Mouse (Mus musculus): ENCODE measurements around the gene Alyref.
A peak's percentile ranks its signal among the peaks of the same experiment; 100 is the strongest.

Alyref gene

GRCm38 (mm10) chr11:120625152-120625775 lies 27.1 kb upstream of the Alyref start, which contains the start of gene Sirt7:
Gene Sirt7 (minus strand): TSS chr11:120625240.
- DNase-seq = no peak

DNA sequence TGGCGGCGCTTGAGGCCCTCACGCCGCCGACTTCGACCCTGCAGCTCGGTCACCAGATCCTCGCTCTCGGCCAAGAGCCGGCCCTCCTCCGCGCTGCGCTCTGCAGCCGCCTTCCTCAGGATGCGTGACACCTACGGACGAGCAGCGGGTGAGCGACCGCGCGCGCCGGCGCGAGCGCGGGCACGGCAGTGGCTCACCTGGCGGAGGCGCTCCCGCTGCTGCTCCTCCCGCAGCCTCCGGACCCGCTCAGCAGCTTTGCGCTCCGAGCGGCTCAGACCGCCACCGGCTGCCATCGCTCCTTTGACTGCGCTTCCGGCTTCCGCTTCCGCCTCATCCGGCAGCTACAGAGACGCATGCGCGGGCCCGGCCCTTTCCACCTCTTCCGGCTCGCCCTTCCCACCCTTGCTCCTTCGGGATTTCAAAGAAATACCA lies 26.5 kb upstream of the Alyref start:
- DNase-seq = peak; percentile 93

DNA sequence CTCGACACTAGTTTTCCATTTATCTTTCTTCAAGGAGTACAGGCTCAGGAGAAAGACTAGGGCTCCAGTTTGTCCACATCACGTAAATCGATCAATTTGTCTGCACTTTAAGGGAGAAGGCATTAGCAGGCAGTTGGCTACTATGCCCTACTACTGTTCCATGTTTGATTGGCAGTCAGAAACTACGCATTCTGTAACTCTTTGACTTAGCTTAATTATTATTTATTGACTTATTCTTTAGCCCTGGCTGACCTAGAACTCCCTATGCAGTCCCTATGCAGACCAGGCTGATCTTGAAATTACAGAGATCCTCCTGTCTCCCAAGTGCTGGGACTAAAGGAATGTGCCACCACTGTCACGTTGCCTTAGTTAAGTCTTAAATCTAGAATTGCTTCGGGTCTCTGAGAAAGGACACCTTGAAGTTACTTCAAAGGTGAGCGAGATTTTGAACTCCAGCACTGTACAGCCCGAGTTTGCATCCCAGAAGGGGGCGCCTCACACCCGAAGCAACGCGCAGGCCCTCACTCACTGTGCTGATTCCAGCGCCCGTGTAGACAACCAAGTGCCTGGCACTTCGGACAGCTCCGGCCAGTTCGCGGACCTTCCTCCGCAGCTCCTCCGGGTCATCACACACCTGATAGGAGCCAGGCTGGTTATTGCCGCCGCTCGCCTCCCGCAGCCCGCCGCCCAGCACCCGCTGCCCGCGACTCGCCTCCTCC lies 26.0 kb upstream of the Alyref start:
- peak; percentile 78 for DNase-seq

DNA sequence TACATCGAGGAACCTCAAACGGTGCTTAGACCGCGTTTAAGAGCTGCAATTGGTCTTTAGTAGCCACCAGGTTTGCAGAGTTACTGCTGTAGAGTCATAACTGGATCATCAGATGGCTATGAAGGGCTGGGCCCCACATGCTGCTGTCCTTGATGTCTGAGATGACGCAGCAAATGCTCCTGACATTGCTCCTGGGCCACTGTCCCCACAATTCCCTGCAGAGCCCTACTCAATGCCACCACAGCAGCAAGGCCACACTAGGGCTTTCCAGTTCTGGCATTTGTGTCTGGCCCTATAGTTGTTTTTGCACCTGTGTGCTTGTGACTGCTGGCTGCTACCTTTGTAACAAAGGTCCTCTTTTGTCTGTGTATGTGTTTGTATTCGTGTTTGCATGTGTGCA lies 24.6 kb upstream of the Alyref start:
- no peak for DNase-seq

DNA sequence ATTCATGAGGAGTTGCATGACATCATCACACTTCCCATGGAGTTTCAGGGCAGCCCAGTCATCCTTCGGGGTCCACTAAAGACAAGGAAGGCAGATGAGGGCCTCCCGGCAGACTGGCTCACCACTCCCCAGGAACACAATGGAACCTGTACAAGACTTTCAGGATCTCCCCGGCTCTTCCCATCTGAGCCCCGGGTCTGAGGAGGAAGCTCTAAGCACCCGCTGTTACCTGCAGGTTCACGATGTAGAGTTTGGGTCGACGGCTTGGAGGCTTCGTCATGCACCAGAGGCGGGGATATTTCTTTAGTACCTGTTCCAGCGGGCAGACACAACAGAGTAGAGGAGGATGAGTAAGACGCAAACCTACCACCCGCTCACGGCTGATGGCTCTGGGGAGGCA lies 22.0 kb upstream of the Alyref start:
- DNase-seq = no peak

DNA sequence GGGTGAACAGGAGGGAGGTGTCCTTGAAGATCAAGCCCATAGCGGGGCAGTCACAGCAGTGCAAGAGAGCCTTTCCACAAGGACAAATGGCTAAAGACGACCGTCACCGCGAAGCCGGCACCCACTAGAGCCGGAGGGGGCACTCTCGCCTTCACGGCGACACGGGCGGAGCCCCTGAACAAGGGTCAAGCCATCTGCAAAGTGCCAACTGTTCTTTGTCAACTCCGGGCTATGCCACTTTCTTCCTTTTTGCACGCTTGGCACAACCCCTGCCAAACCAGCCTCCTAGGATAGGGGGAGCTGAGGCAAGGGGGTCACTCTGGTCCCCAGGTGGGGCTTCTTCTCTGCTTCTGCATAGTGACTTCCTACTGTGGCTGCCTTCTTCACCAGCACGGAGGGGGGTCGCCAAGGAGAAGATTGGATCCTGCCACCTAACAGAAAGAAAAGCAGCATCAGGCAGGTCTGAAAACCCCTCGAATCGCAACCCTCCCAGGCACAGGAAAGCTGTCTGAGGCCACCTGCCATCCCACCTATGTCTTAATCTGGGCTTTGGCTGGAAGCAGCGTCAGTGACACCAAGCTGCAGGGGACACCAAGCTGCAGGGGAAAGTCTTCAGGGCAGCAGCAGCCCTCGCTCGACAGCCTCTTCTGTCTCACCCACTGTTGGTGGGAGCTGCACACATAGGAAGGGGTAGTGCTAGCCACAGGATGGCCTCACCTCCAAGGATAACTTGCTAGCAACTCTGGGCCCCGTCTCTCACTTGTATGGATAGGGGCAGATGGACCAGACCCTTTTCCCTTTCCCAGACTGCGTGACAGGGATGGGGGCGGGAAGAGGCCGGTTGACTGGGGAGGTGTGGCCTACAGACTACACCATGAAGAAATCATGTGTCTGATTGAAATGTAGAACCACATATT lies 20.7 kb upstream of the Alyref start:
- DNase-seq = no peak

DNA sequence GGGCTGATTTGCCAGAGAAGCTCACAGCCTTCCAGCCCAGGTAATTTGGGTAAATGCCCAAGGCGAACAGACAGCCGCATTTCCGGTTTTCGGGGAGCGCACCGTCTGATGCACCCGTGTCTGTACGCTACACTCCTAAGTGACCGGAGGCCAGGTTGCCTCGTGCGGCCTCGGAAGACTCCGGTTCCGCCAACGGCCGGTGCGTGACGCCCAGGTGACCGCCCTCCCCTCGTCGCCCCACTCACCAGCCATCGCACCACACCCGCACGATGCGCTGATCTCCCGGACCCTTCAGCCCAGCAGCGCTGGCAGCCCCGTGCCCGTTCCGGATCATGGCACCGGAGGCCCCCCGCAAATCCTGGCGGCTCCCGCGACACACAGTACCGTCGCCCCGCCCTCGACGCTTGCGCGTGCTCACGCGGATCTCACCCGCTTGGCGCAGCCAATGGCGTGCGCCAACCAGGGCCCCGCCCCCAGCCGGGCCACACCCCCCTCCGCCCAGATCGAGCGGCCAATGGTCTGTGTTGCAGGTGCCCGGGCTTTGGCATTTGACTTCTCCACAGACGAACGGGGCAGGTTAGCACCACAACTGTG lies 19.5 kb upstream of the Alyref start, which contains the start of gene Pcyt2:
TSS of gene Pcyt2 (minus strand) at position 418 of the 594 bp plus-strand sequence.
- DNase-seq = peak; percentile 97

DNA sequence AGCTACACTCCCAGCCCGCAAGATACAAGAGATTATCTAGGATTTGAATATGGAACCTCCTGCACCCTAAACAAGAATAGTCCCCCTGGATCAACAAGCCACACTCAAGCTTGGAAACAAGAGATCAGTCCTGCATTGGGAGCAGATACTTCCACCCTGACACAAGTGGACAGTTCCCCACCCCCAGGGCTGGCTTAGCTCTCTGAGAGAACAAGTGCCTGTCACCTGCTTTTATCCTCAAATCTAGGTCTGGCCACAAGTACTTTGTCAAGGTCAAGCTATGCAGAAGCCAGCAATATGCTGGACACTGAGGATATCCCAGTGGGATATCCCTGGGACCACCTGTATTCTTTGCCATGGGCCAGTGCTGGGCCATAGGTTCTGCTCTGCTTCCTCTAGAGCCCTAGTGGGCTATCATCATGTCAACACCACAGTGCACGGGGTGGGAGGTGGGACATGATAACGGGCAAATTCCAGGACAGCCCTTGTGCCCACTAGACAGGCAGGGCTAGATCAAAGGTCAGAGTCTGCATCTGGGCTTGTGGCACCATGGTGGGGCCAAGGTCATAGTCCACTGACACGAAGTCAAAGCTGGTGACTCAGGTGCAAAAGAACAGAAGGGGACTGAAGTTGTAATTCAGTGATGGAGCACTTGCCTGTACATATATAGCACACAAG lies 18.6 kb upstream of the Alyref start:
- no peak for DNase-seq

- no peak for DNase-seq
These were observed 17.5 kb upstream of the Alyref start for GRCm38 (mm10) chr11:120615606-120616203.

- DNase-seq = no peak
These were observed 17.0 kb upstream of the Alyref start for GRCm38 (mm10) chr11:120615167-120615566.

DNA sequence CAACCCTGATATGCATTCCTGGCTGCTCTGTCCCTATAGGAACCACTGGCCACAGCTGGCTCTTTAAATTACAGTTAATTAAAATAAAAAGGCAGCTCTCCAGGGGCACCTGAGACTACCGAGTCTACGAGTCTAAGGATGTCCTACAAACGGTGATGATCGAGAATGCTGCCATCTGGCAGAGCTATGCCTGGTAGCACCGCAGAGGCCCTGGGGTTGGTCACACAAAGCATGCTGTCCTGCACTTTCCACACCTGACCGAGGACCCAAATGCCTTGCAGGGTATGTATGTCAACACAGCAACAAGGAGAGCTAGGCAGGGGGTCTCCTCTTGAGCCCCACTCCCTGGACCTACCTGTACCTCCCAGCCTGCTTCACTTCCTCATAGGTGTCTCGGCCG lies 15.8 kb upstream of the Alyref start:
- DNase-seq = no peak

- no peak for DNase-seq
These were observed 15.4 kb upstream of the Alyref start for GRCm38 (mm10) chr11:120613481-120613972.

DNA sequence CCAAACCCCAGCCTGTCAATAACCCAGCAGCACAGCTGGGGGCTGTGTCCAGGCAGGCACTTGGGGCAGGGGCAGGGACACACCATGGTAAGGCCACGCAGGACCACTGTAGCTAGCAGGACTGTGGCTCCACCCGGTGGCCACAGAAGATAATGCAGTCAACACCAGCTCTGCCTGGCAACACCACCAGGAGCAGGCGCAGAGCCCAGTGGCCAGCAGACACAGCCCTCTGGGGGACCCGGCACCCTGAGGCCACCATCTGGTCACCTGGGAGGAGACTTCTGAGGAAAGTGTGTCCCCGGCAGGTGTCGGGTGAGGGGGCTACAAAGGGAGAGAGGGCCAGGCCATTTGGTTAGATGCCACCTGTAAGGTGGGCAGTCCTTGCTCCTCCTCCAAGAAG lies 14.6 kb upstream of the Alyref start:
- peak; percentile 62 for DNase-seq

DNA sequence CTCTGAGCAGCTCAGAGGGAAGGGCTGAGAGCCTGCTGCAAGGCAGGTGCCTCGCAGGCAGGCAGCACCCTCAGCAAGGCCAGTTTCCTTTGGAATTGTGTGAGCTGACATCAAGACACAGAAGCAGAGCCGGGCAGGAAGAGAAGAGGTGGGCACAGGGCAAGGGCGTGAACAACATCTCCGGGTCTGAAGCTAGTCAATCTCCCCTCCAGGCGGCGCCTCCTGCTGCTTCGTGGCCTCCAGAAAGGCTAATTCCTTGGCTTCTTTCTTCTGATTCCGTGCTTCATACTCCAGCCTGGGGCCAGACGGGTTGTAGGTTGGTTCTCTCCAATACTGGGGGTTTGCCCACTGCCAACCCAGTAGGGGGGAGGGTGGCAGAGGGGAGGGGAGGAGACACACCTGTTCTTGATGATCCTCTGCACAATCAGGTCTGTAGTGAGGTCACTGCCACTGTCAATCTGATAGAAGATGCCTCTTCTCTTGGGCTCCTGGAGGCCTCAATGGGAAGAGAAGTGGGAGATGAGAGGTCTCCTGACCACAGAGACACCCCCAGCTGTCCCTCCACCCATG lies 12.4 kb upstream of the Alyref start:
- DNase-seq = no peak

DNA sequence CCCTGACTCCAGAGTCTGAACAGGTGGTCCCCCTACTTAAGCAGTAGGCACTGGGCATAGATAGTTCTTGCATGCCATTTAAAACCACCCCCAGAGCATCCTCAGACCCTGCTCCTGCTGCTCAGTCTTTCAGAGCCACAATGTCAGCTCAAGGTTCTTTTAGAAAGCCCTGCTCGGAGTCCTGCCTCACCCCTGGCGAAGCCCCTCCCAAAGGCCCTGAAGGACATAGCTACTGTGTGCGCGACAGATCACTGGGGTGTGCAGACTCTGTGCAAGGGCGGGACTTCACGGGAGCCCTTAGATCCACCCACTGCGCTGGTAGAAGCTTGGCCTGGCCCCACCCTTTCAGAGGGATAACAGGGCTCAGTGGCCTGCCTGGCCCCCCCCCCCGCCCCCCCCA lies 11.1 kb upstream of the Alyref start:
- peak; percentile 21 for DNase-seq

DNA sequence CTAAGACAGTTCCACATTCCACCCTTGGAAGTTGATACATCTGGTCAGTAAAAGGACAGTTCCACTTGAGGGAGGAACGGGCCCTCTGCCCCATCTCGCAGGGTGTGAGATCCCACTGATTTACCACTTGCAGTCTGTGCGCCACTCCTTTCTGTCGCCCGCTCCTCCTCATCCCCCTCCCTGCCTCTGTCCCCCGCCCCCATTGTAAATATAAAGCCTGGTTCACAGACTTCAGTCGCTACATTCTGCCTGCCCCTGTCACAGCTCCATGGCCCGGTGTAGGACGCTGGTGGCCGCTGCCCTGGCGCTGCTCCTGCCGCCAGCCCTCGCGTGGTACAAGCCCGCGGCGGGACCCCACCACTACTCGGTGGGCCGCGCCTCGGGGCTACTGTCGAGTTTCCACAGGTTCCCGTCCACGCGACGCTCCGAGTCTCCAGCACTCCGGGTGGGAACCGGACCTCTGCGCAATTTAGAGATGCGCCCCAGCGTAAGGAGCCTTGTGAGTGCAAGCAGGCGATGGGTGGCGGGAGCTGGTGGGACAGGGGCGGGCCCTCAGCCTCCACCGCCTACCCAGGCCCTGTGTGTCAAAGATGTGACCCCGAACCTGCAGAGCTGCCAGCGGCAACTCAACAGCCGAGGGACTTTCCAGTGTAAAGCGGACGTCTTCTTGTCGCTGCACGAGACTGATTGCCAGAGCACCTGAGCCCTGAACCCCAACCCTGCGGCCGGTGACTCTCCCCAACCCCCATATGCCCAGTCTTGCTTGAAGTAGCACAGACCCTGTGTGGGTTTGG lies 10.3 kb upstream of the Alyref start, which contains the start of gene Npb:
TSS of gene Npb (plus strand) at position 237 of the 794 bp plus-strand sequence.
- DNase-seq = peak; percentile 22

- DNase-seq = no peak
These were observed 8.6 kb upstream of the Alyref start for GRCm38 (mm10) chr11:120606764-120607163.

GRCm38 (mm10) chr11:120605667-120606066 lies 7.5 kb upstream of the Alyref start:
- no peak for DNase-seq

DNA sequence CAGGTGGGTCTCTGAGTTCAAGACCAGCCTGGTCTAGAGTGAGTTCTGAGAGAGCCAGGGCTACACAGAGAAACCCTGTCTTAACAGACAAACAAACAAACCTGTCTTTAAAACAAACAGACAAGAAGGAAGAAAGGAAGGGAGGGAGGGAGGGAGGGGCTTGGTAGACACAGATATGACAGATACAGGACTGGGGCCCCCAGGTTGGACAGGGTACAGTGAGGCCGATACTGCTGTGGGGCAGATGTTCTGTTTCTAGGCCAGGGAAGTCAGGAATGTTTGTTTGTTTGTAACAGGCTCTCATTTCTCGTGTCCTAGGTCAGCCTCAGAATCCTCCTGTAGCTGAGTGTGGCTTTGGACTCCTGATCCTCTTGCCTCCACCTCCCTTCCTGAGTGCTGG lies 5.4 kb upstream of the Alyref start:
- DNase-seq = no peak

- DNase-seq = no peak
These were observed 2.6 kb upstream of the Alyref start for GRCm38 (mm10) chr11:120600716-120601115.
